Mouse (Mus musculus) gastrocnemius, postnatal 14 days (tissue): ENCODE data around the gene Uaca. TPM values are rescaled to one million over a fixed set of nuclear protein-coding genes. Genes with fewer than 3 reads are reported as not detected.

Experiments used
- DNase-seq: peaks from one replicate; pipeline ENCODE4 v3.0.0; 2021; ENCODE audit warnings: mixed read lengths
- intact Hi-C: fragments of 180-260 bp; cut with DNase I; formaldehyde crosslinking; loops from one replicate; pipeline ENCODE4 v1.15.1; 2025; ENCODE audit warnings: low total_unique reads
- total RNA-seq, 2 experiments: library from RNA; stranded (reverse); gene quantifications; 2 replicates each; pipeline ENCODE4 v1.2.3; 2021

Uaca gene
- total RNA-seq, 2 experiments from 2014 or later: 70.3 to 78.1 TPM

DNA sequence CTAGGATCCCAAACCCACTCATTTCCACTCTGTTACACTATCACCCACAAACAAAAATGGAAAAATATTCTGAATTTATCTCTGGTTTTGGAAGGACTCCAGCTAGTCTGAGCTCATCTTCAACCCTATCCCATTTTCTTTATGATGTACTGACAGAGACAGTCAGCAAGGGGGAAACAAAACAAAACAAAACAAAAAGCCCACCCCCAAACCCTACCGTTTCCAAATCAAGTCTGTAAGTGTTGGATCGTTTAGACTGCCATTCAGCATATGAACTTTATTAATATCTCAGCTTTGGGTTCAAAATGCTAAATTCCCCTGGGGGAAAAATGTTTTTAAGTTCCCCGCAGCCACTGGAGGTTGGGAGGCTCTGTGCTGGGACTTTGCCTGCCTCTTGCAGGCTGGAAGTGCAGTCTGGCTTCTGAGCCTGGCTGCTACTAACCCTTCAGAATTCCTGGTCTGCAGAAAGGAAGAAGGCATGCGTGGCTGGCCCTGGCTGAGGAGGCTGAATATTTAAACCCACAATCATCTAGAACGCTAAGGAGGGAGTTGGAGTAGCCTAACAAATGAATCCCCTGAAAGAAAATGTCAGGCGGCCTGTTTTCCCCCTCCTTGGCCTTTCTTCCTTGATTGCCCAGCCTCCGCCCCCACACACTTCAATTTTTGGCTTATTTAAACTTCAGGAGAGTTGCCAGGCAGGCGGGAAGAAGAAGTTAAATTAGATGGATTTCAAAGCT, 125.8 kb downstream of the Uaca start:
- no peak for DNase-seq
- intact Hi-C loops: no loop called here

DNA sequence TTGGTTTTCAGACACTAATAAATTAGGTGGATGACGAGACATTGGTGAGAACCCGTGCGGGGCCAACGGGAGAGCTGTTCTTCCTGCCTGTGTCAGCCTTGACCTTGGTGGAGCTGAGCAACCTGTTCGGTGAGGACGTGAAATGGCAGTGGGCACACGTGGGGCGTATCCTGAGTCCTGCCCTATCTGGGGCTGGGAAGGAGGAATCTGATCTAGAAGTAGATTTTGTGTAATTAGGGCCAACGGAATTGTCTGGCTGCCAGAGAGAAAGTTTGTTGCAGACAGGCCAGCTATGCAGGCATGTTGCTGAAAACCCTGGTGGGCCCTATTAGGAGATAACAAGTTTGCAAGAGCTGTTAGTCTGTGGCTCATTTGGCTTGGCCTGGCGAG, 126.3 kb downstream of the Uaca start:
- intact Hi-C loops: no loop called here
- no peak for DNase-seq

DNA sequence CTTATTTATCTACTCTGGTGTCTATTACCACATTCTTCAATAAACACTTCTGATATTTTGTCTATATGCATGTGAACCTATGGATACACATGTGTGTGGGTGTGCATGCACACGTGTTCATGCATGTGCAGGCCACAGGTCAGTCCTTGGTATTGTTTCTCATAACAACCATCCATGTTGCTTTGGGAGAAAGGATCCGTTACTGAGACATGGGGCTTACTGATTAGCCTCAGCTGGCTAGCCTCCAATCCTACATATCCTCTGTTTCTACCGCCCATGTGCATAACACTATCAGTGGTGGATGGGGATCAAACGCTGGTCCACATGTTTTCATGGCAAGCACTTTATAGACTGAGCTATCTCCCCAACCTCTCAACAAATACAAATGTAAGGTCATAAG, 126.9 kb downstream of the Uaca start:
- DNase-seq: no peak
- intact Hi-C loops: no loop called here

DNA sequence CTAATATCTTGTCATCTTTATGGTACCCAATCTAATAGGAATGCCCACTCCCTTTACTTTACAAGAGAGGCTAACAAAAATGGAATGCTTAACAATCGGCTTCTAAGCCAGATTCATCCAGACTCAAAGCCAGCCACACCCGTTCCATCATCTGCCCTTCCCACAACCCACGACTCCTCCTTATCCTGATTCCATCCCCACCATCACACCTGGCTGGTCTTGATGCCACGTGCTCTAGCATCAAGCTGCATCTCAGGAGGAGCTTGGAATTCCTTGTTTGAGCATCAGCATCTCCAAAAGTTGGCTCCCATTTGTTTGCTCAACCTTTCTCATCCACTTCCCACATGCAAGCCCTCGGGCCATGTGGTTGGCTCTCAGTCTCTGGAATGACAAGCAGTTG, 127.5 kb downstream of the Uaca start:
- no peak for DNase-seq
- intact Hi-C loops: no loop called here

DNA sequence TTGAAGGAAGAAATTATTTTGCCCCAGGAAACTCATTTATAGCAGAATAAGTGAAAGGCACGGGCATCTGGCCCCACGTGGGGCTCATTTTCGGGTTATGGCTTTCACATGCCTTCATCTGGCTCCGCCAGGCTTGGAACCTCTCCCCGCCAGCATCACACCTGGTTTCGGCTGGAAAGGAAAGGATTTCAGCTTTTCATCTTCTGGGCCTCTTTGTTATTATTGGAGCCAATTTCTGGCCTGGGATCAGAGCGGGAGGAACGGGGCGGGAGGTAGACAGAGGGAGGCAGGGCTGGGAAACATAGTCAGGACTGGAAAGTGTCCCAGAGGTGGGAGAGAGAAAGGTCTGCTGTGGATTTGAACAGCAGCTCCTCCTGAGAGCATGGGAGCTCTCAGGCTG, 132.0 kb downstream of the Uaca start:
- no peak for DNase-seq
- intact Hi-C loops: no loop called here

DNA sequence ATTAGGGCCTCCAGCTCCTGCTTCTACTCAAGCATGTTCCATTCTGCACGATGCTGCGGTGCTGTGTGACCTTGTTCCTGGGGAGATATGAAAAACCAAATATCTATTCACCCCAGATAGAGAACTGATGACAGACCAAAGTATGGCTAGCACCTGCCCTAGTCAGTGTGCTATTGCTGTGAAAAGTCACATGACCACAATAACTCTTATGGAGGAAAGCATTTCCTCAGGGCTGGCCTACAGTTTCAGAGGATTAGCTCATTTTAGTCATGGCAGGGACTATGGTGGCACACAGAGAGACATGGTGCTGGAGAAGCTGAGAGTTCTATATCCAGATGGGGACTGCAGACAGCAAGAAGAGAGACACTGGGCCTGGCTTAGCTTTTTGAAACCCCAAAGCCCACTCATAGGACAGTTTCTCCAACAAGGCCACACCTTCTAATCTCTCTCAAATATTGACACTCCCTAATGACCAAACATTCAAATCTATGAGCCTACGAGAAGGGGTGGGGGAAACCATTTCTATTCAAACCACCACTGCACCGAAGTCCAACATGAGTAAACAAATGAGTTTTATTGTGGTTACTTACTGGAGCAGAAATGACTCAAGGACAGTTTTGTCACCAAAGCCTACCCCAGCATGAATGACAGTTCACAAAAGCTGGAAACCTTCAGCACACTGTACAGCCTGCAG, 135.1 kb downstream of the Uaca start:
- no peak for DNase-seq
- intact Hi-C loops: no loop called here

Other genes starting within 250 kb of the Uaca start
- 1 to 10 TPM; 3.4 to 3.5 TPM for gene Lrrc49, start 106.4 kb upstream of the Uaca start, total RNA-seq
- gene Larp6, start 81.6 kb upstream of the Uaca start, total RNA-seq: 1 to 10 TPM; 1.6 TPM